Mouse (Mus musculus) forebrain, embryonic 15.5 days (tissue): ENCODE data around the gene Fgf10. TPM values are rescaled to one million over a fixed set of nuclear protein-coding genes. Genes with fewer than 3 reads are reported as not detected.

ENCODE experiments used
- ATAC-seq: fragments of 200-750 bp; cut with Nextera tagmentation; replicated peaks from 2 replicates; pipeline ENCODE4 v1.8.0; 2017; ENCODE audit warnings: mild to moderate bottlenecking, moderate TSS enrichment, moderate library complexity
- H3K27ac ChIP-seq: fragments of 300-500 bp; sonication (generic); replicated peaks from 2 replicates; pipeline ENCODE4 v1.5.1; 2015; ENCODE audit warnings: mild to moderate bottlenecking, inconsistent platforms
- H3K27me3 ChIP-seq: fragments of 300-500 bp; sonication (generic); 2 replicates; pipeline ENCODE4 v1.6.1; 2015; ENCODE audit warnings: inconsistent platforms
- H3K36me3 ChIP-seq: fragments of 300-500 bp; sonication (generic); 2 replicates; pipeline ENCODE4 v1.6.1; 2015; ENCODE audit warnings: mild to moderate bottlenecking, inconsistent platforms
- H3K4me1 ChIP-seq: fragments of 300-500 bp; sonication (generic); 2 replicates; pipeline ENCODE4 v1.6.1; 2015; ENCODE audit warnings: inconsistent platforms
- H3K4me2 ChIP-seq: fragments of 300-500 bp; sonication (generic); replicated peaks from 2 replicates; pipeline ENCODE4 v1.6.1; 2015; ENCODE audit warnings: mild to moderate bottlenecking, inconsistent platforms
- H3K4me3 ChIP-seq: fragments of 300-500 bp; sonication (generic); 2 replicates; pipeline ENCODE4 v1.5.1; 2015; ENCODE audit warnings: mild to moderate bottlenecking, inconsistent platforms
- H3K9ac ChIP-seq: fragments of 300-500 bp; sonication (generic); replicated peaks from 2 replicates; pipeline ENCODE4 v1.6.1; 2015; ENCODE audit warnings: mild to moderate bottlenecking, inconsistent platforms
- H3K9me3 ChIP-seq: fragments of 300-500 bp; sonication (generic); 2 replicates; pipeline ENCODE4 v1.6.1; 2016; ENCODE audit warnings: inconsistent platforms
- WGBS: fragments of 180-500 bp; shearing (Covaris S2); methylation state at CpG from one replicate; pipeline ENCODE4 v1.1.7; 2015; ENCODE audit warnings: mixed read lengths; 5-methylcytosine and 5-hydroxymethylcytosine counted together
- polyA plus RNA-seq: library from polyadenylated mRNA; unstranded; fragments of >200 nt; fragmentation: Nextera tagmentation; extraction: Ambion mirVana; gene quantifications from 2 replicates; pipeline ENCODE4 v1.2.1, GENCODE M21; 2015

Fgf10 gene
- polyA plus RNA-seq, 1 experiment from 2014 or later = 0.60 TPM

- Histone ChIP-seq H3K27me3 (no peaks in the 10 kb centered on the region), H3K4me3 (no peak overlapping the region), H3K4me1 (no peaks in the 10 kb centered on the region), H3K9ac (no peak overlapping the region), H3K9me3 (no peaks in the 10 kb centered on the region), H3K27ac (no peak overlapping the region), H3K36me3 (no peaks in the 10 kb centered on the region), H3K4me2 (no peak overlapping the region)
- no peak for ATAC-seq
- 94% methylated on average over 4 of the region's 4 CpGs for WGBS
Measured at GRCm38 (mm10) chr13:118800176-118800575, 130.6 kb downstream of the Fgf10 start.

- Histone ChIP-seq H3K4me1 (no peaks in the 10 kb centered on the region), H3K36me3 (no peaks in the 10 kb centered on the region), H3K9ac (no peak overlapping the region), H3K27me3 (no peaks in the 10 kb centered on the region), H3K27ac (peak overlapping the region; percentile 46; the same call in 1 of the 2 replicates), H3K4me3 (no peak overlapping the region), H3K4me2 (no peak overlapping the region), H3K9me3 (no peaks in the 10 kb centered on the region)
- WGBS = 36% methylated on average over 3 of the region's 3 CpGs
- peak; percentile 63 for ATAC-seq
Measured at GRCm38 (mm10) chr13:118806662-118807061, 137.1 kb downstream of the Fgf10 start.

- WGBS = 92% methylated on average over 6 of the region's 6 CpGs
- Histone ChIP-seq H3K4me1 (no peaks in the 10 kb centered on the region), H3K27me3 (no peaks in the 10 kb centered on the region), H3K27ac (no peak overlapping the region), H3K36me3 (no peaks in the 10 kb centered on the region), H3K9ac (no peak overlapping the region), H3K4me3 (no peak overlapping the region), H3K9me3 (no peaks in the 10 kb centered on the region), H3K4me2 (no peak overlapping the region)
- ATAC-seq = no peak
Measured at GRCm38 (mm10) chr13:118819785-118820184, 150.2 kb downstream of the Fgf10 start.

GRCm38 (mm10) chr13:118823113-118823512 is 153.5 kb downstream of the Fgf10 start:
- Histone ChIP-seq H3K36me3 (no peaks in the 10 kb centered on the region), H3K27ac (no peak overlapping the region), H3K4me1 (no peaks in the 10 kb centered on the region), H3K9me3 (no peaks in the 10 kb centered on the region), H3K9ac (no peak overlapping the region), H3K4me3 (no peak overlapping the region), H3K4me2 (no peak overlapping the region), H3K27me3 (no peaks in the 10 kb centered on the region)
- no peak for ATAC-seq
- 79% methylated on average over 2 of the region's 2 CpGs for WGBS

- H3K4me3 ChIP-seq = no peak overlapping the region
- no peaks in the 10 kb centered on the region for H3K36me3 ChIP-seq
- ATAC-seq = no peak
- no peak overlapping the region for H3K4me2 ChIP-seq
- H3K4me1 ChIP-seq = no peaks in the 10 kb centered on the region
- H3K9ac ChIP-seq = no peak overlapping the region
- no peak overlapping the region for H3K27ac ChIP-seq
- 84% methylated on average over 4 of the region's 4 CpGs for WGBS
- H3K9me3 ChIP-seq = no peaks in the 10 kb centered on the region
- no peaks in the 10 kb centered on the region for H3K27me3 ChIP-seq
Measured at GRCm38 (mm10) chr13:118825102-118825501, 155.5 kb downstream of the Fgf10 start.

- Histone ChIP-seq H3K27me3 (no peaks in the 10 kb centered on the region), H3K4me2 (no peak overlapping the region), H3K9ac (no peak overlapping the region), H3K4me1 (no peaks in the 10 kb centered on the region), H3K4me3 (no peak overlapping the region), H3K27ac (no peak overlapping the region), H3K9me3 (no peaks in the 10 kb centered on the region), H3K36me3 (no peaks in the 10 kb centered on the region)
- ATAC-seq = no peak
- 89% methylated on average over 10 of the region's 10 CpGs for WGBS
Measured at GRCm38 (mm10) chr13:118828604-118829381, 159.2 kb downstream of the Fgf10 start.

GRCm38 (mm10) chr13:118834021-118834420 is 164.4 kb downstream of the Fgf10 start:
- Histone ChIP-seq H3K4me1 (no peaks in the 10 kb centered on the region), H3K27ac (no peak overlapping the region), H3K27me3 (no peaks in the 10 kb centered on the region), H3K9ac (no peak overlapping the region), H3K36me3 (no peaks in the 10 kb centered on the region), H3K9me3 (no peaks in the 10 kb centered on the region), H3K4me2 (no peak overlapping the region), H3K4me3 (no peak overlapping the region)
- no peak for ATAC-seq

GRCm38 (mm10) chr13:118835078-118835477 is 165.5 kb downstream of the Fgf10 start:
- WGBS = 57% methylated on average over 4 of the region's 4 CpGs
- ATAC-seq = no peak

More at GRCm38 (mm10) chr13:118835078-118835477, 165.5 kb downstream of the Fgf10 start:
- Histone ChIP-seq H3K9me3 (no peaks in the 10 kb centered on the region), H3K9ac (no peak overlapping the region), H3K27me3 (no peaks in the 10 kb centered on the region), H3K36me3 (no peaks in the 10 kb centered on the region), H3K4me3 (no peak overlapping the region), H3K4me2 (no peak overlapping the region), H3K27ac (no peak overlapping the region), H3K4me1 (no peaks in the 10 kb centered on the region)
